Mouse (Mus musculus): ENCODE measurements at regions not wholly inside any gene's neighbourhood (a gene's known extent, or its start where the extent isn't known, plus 50 kb on each side); places are given as distances from the start of the nearest gene placed in this dataset.

- DNase-seq (ENCODE audit: extremely low spot score, low read depth, low spot score) = no peak
Measured at GRCm38 (mm10) chr5:103374162-103374561, 50.8 kb upstream of the Ptpn13 start.

- DNase-seq (ENCODE audit: extremely low spot score, low read depth, low spot score) = no peak
Measured at GRCm38 (mm10) chr5:103373089-103373488, 51.9 kb upstream of the Ptpn13 start.

- no peak for DNase-seq (ENCODE audit: extremely low spot score, low read depth, low spot score)
Measured at GRCm38 (mm10) chr5:103370456-103370855, 54.5 kb upstream of the Ptpn13 start.

GRCm38 (mm10) chr5:103368993-103369392 lies 56.0 kb upstream of the Ptpn13 start:
- DNase-seq (ENCODE audit: extremely low spot score, low read depth, low spot score) = no peak

GRCm38 (mm10) chr5:103367201-103367671 lies 57.8 kb upstream of the Ptpn13 start:
- DNase-seq (ENCODE audit: extremely low spot score, low read depth, low spot score) = no peak

- DNase-seq (ENCODE audit: extremely low spot score, low read depth, low spot score) = no peak
Measured at GRCm38 (mm10) chr5:103365700-103366448, 59.1 kb upstream of the Ptpn13 start.

GRCm38 (mm10) chr5:103364791-103365699 lies 59.9 kb upstream of the Ptpn13 start:
- no peak for DNase-seq (ENCODE audit: extremely low spot score, low read depth, low spot score)

- DNase-seq (ENCODE audit: extremely low spot score, low read depth, low spot score) = no peak
Measured at GRCm38 (mm10) chr5:103360775-103361247, 64.2 kb upstream of the Ptpn13 start.

GRCm38 (mm10) chr5:103360360-103360759 lies 64.6 kb upstream of the Ptpn13 start:
- no peak for DNase-seq (ENCODE audit: extremely low spot score, low read depth, low spot score)

- DNase-seq (ENCODE audit: extremely low spot score, low read depth, low spot score) = no peak
Measured at GRCm38 (mm10) chr5:103357558-103357957, 67.4 kb upstream of the Ptpn13 start.

GRCm38 (mm10) chr5:103356500-103356899 lies 68.5 kb upstream of the Ptpn13 start:
- DNase-seq (ENCODE audit: extremely low spot score, low read depth, low spot score) = no peak

- no peak for DNase-seq (ENCODE audit: extremely low spot score, low read depth, low spot score)
Measured at GRCm38 (mm10) chr5:103355372-103356300, 69.4 kb upstream of the Ptpn13 start.

GRCm38 (mm10) chr5:103343869-103344268 lies 81.1 kb upstream of the Ptpn13 start:
- DNase-seq (ENCODE audit: extremely low spot score, low read depth, low spot score) = no peak

- no peak for DNase-seq (ENCODE audit: extremely low spot score, low read depth, low spot score)
Measured at GRCm38 (mm10) chr5:103341456-103341855, 83.5 kb upstream of the Ptpn13 start.

- no peak for DNase-seq (ENCODE audit: extremely low spot score, low read depth, low spot score)
Measured at GRCm38 (mm10) chr5:103340626-103341025, 84.4 kb upstream of the Ptpn13 start.

GRCm38 (mm10) chr5:103336689-103337490 lies 88.1 kb upstream of the Ptpn13 start:
- no peak for DNase-seq (ENCODE audit: extremely low spot score, low read depth, low spot score)

GRCm38 (mm10) chr5:103335916-103336688 lies 88.9 kb upstream of the Ptpn13 start:
- DNase-seq (ENCODE audit: extremely low spot score, low read depth, low spot score) = peak; percentile 56

GRCm38 (mm10) chr5:103326412-103326811 lies 98.6 kb upstream of the Ptpn13 start:
- no peak for DNase-seq (ENCODE audit: extremely low spot score, low read depth, low spot score)

GRCm38 (mm10) chr5:103320341-103320740 lies 104.7 kb upstream of the Ptpn13 start:
- no peak for DNase-seq (ENCODE audit: extremely low spot score, low read depth, low spot score)
